Mouse (Mus musculus) thymus, postnatal 25 days (tissue): ENCODE data around the gene Smarca2.

Experiments used
- DNase-seq: peaks from one replicate; pipeline ENCODE4 v3.0.0; 2022

Gene Smarca2

DNA sequence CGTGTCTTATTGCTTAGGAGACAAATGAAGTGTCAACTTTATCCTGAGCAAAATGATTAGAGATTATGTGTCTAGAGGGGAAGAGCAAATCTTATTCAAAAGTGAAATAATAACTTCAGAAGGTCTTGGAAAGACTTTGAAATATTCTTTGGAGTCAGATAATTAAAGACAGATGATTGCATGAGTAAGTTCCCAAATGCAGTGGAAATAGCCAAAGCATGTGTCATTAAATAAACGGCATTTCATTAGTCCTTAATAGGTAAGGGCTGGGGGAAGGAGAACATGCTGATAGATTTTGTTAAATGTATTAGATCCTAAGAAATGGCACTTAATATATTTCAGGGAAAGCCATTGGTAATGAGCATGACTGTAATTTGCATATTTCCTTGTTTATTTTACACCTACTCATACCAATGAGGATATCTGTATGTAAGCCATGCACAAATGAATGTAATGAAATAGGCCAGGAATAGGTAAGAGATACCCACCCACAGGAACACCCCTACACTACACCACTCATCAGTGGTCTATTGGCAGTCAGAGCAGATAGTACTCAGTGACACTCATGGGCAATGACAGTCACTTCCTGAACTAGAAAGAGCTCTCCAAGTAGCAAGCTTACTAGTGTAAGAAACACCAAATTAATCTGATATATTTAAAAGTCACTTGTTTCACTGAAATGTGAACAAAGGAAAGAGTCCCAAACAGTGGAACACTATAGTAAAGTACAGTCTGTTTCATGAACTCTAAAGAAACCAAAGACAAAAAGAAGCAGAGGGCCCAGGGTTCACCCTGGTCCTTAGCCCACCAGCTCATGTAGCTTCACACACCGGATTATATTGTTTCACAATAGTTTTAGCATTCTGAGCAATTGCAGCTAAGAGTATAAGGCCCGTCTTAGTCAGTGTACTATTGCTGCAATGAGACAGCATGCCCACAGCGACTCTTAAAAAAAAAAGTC lies 185.8 kb downstream of the Smarca2 start:
- no peak for DNase-seq

DNA sequence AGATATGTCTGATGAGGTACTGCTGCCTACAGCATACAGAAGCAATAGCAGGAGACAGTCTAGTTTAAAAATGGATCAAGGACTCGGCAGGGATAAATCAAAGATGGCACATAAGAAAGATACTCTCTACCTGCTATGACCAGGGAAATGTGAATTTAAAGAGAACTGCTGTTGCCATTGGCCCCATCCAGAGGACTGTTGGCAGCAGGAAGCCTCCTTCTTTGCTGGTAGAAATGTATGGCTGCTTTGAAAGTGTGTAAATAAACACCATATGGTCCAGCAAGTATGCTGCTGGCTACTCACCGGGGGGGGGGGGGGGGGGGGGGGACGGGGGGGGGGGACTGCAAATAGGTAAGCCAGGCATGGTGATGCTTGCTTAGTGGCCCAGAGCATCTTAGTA lies 189.5 kb downstream of the Smarca2 start:
- DNase-seq: no peak

DNA sequence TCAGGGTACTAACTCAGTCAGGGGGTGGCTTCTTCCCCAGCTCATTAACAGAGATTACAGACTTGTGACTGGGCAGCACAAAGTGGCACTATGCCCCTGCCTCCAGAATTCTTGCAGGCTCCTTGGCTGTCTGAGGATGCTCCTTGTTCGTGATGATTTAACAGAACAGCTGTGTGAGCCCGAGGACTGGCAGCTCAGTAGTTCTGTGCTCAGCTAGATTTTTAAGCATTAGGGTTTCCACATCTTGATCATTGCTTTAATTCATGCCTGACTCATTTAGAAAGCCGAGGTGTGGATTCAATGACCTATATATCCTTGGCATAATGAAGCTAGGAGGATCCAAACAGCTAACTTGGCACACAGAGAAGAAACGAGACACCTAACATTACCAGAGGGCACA lies 191.2 kb downstream of the Smarca2 start:
- no peak for DNase-seq

DNA sequence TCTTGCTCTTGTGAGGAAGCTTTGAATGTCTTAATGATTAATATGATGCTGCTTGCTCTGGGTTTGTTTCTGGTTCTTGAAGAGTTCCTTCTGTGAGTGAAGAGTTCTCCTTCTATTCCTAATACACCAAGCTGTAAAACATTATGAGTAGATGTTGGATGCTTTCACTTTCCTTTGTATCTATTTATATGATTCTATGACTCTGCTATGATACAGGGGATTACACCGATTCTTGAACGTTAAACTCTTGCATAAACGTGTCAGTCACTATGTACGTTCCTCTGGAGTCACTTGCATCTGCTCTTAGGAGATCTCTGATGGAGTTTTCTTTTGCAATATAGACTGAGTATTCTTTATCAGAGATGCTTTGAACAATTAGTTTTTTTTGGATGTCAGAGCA lies 199.6 kb downstream of the Smarca2 start:
- DNase-seq: no peak

DNA sequence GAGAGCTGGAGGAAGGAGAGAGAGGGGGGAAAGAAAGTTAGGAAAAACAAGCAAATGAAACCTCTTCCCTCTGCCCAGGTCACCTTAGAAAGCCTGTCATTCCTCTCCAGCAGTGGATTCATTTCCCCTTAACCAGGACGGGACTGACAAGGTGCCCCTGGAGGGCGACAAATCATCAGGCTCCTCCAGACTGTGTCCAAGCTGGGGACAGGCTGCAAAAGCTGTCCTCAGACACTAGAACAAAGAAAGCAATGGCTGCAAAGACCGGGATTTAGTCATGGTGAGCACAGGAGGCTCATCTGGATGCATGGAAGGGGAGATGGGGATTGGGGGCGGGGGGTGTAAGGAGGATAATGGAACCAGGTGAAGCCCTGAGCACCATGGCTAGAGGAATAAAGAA lies 209.8 kb downstream of the Smarca2 start:
- DNase-seq: no peak

DNA sequence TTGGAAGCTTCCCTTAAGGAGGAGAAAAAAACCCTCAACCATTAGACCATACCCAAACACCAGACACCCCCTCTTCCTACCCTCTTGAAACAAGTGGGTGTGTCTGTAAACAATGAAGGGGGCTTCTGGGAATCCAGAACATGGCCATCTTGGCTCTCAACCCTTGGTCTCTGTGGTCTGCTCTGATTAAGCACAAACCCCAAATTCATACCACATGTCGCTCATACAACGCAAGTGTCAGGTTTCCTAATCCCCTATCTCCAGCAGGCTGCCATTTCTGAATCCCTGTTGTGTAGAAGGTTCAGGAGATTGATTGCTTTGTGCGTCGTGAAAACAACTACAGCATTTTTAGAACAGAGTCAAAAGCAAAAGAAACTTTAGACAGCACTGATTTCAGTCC lies 213.1 kb downstream of the Smarca2 start:
- DNase-seq: no peak
